Comparison of ENCODE assay signal across 17 mouse cellular contexts in genomic region chr9:107360989-107361388, GRCm38 (mm10). TPM values are rescaled to one million over a fixed set of nuclear protein-coding genes. Genes with fewer than 3 reads are reported as not detected.
A peak's percentile ranks its signal among the peaks of the same experiment; 100 is the strongest.
DNase-seq lines count a peak whose midpoint lies in the region; ATAC-seq and TF ChIP-seq lines count a peak whose summit lies in the region.
"Had no signal": no experiment of that assay in that cellular context is flagged by ENCODE, and none has a peak within 500 bp of the region (broad histone marks: within the 10 kb centered on the region; RNA-seq: fewer than 3 reads in every experiment).

No protein-coding gene starts in this region.

- no peak overlapping the region for H3K4me3 ChIP-seq in forebrain, embryonic 10.5 days
- H3K4me3 ChIP-seq in forebrain, embryonic 12.5 days (replicated peaks), result no peak overlapping the region
- no peak overlapping the region for H3K4me3 ChIP-seq in heart, postnatal 0 days (ENCODE audit: low read depth, low read length)
- H3K4me3 ChIP-seq in liver, embryonic 13.5 days (replicated peaks), result no peak overlapping the region
- H3K4me3 ChIP-seq in liver, postnatal 0 days (ENCODE audit: low read depth, low read length), result no peak overlapping the region
- H3K4me3 ChIP-seq in midbrain, embryonic 14.5 days (replicated peaks; ENCODE audit: low read depth, low read length), result no peak overlapping the region

- H3K4me2 ChIP-seq in forebrain, embryonic 12.5 days, result no peak overlapping the region
- H3K4me2 ChIP-seq in heart, postnatal 0 days (ENCODE audit: low read depth, low read length), result no peak overlapping the region
- no peak overlapping the region for H3K4me2 ChIP-seq in liver, embryonic 13.5 days
- H3K4me2 ChIP-seq in liver, postnatal 0 days (ENCODE audit: low read depth, low read length), result no peak overlapping the region
- H3K4me2 ChIP-seq in midbrain, embryonic 14.5 days (ENCODE audit: low read length), result no peak overlapping the region

- DNase-seq in forebrain, embryonic 10.5 days (ENCODE audit: extremely low spot score, low spot score), result no peak
- DNase-seq in heart, postnatal 0 days (ENCODE audit: low spot score), result peak; percentile 47
- no peak for DNase-seq in heart, postnatal 4 days
- DNase-seq in liver, embryonic 13.5 days, result no peak
- DNase-seq in liver, postnatal 0 days, result no peak
- peak; percentile 64 for DNase-seq in midbrain, embryonic 14.5 days
- DNase-seq: B cell, adult 2 months; cerebellum, adult 11 months; gastrocnemius, postnatal 14 days; left cerebral cortex, postnatal 4 days; lung, postnatal 10 days; right cerebral cortex, postnatal 4 days; thymus, postnatal 4 days had no signal

- WGBS in forebrain, embryonic 10.5 days, result 28% methylated on average over 3 of the region's 3 CpGs
- 25% methylated on average over 3 of the region's 3 CpGs for WGBS in forebrain, embryonic 12.5 days
- WGBS in heart, postnatal 0 days, result 3% methylated on average over 3 of the region's 3 CpGs
- 24% methylated on average over 3 of the region's 3 CpGs for WGBS in liver, embryonic 13.5 days (ENCODE audit: insufficient replicate concordance)
- WGBS in liver, postnatal 0 days (ENCODE audit: insufficient replicate concordance), result 14% methylated on average over 3 of the region's 3 CpGs
- WGBS in midbrain, embryonic 14.5 days, result 11% methylated on average over 3 of the region's 3 CpGs

- no peaks in the 10 kb centered on the region for H3K9me3 ChIP-seq in forebrain, embryonic 10.5 days
- no peaks in the 10 kb centered on the region for H3K9me3 ChIP-seq in forebrain, embryonic 12.5 days
- H3K9me3 ChIP-seq in heart, postnatal 0 days (replicated peaks; ENCODE audit: control insufficient read depth, low read length), result no peaks in the 10 kb centered on the region
- H3K9me3 ChIP-seq in liver, embryonic 13.5 days (replicated peaks), result no peaks in the 10 kb centered on the region
- H3K9me3 ChIP-seq in liver, postnatal 0 days (ENCODE audit: low read length), result no peaks in the 10 kb centered on the region
- H3K9me3 ChIP-seq in midbrain, embryonic 14.5 days (ENCODE audit: control insufficient read depth, low read length), result no peaks in the 10 kb centered on the region

- no peaks in the 10 kb centered on the region for H3K36me3 ChIP-seq in forebrain, embryonic 10.5 days (replicated peaks)
- H3K36me3 ChIP-seq in forebrain, embryonic 12.5 days (replicated peaks), result no peaks in the 10 kb centered on the region
- no peaks in the 10 kb centered on the region for H3K36me3 ChIP-seq in heart, postnatal 0 days (replicated peaks; ENCODE audit: control insufficient read depth, insufficient read depth, low read length)
- H3K36me3 ChIP-seq in liver, embryonic 13.5 days, result no peaks in the 10 kb centered on the region
- no peaks in the 10 kb centered on the region for H3K36me3 ChIP-seq in liver, postnatal 0 days (replicated peaks; ENCODE audit: insufficient read depth, low read length)
- H3K36me3 ChIP-seq in midbrain, embryonic 14.5 days (ENCODE audit: control insufficient read depth, insufficient read depth, low read length), result no peaks in the 10 kb centered on the region

- TF ChIP-seq EP300 in heart, postnatal 0 days (IDR thresholded peaks at IDR 0.05; ENCODE audit: low read depth), result no peak
- TF ChIP-seq EP300 in liver, postnatal 0 days (IDR thresholded peaks at IDR 0.05; ENCODE audit: low read depth), result no peak

- H3K4me1 ChIP-seq in forebrain, embryonic 10.5 days, result peaks cover 20% of the 10 kb centered on the region
- peaks cover 11% of the 10 kb centered on the region for H3K4me1 ChIP-seq in forebrain, embryonic 12.5 days
- H3K4me1 ChIP-seq in heart, postnatal 0 days (ENCODE audit: control insufficient read depth, insufficient read depth), result no peaks in the 10 kb centered on the region
- peaks cover 9% of the 10 kb centered on the region for H3K4me1 ChIP-seq in liver, embryonic 13.5 days (replicated peaks)
- peaks cover 2% of the 10 kb centered on the region; the same call in 1 of the 2 replicates for H3K4me1 ChIP-seq in liver, postnatal 0 days (ENCODE audit: insufficient read depth)
- H3K4me1 ChIP-seq in midbrain, embryonic 14.5 days (ENCODE audit: control insufficient read depth, insufficient read depth, low read length), result no peaks in the 10 kb centered on the region

- H3K9ac ChIP-seq in forebrain, embryonic 12.5 days, result no peak overlapping the region
- no peak overlapping the region for H3K9ac ChIP-seq in heart, postnatal 0 days (replicated peaks; ENCODE audit: low read depth, low read length)
- H3K9ac ChIP-seq in liver, embryonic 13.5 days, result peak overlapping the region; percentile 17; the same call in 1 of the 2 replicates
- no peak overlapping the region for H3K9ac ChIP-seq in liver, postnatal 0 days (replicated peaks)
- H3K9ac ChIP-seq in midbrain, embryonic 14.5 days (replicated peaks; ENCODE audit: low read length), result no peak overlapping the region
- H3K9ac ChIP-seq: liver, embryonic 14.5 days had no signal

- no peak for TF ChIP-seq CTCF in heart, postnatal 0 days (IDR thresholded peaks at IDR 0.05; ENCODE audit: low read depth)
- TF ChIP-seq CTCF in liver, postnatal 0 days (IDR thresholded peaks at IDR 0.05; ENCODE audit: low read depth), result no peak

- ATAC-seq in forebrain, embryonic 12.5 days (ENCODE audit: low FRiP score), result no peak
- peak; percentile 50; the same call in 1 of the 2 replicates for ATAC-seq in heart, postnatal 0 days (ENCODE audit: insufficient read depth, low read depth)
- ATAC-seq in liver, embryonic 13.5 days (ENCODE audit: low read depth), result no peak
- no peak for ATAC-seq in liver, postnatal 0 days
- ATAC-seq in midbrain, embryonic 14.5 days (ENCODE audit: low FRiP score, low TSS enrichment), result no peak
- ATAC-seq: intestine, postnatal 0 days had no signal

- peaks cover 15% of the 10 kb centered on the region for H3K27me3 ChIP-seq in forebrain, embryonic 10.5 days (ENCODE audit: poor library complexity, severe bottlenecking)
- peaks cover 23% of the 10 kb centered on the region for H3K27me3 ChIP-seq in forebrain, embryonic 12.5 days
- H3K27me3 ChIP-seq in heart, postnatal 0 days (ENCODE audit: control insufficient read depth, insufficient read depth, low read length), result no peaks in the 10 kb centered on the region
- peaks cover 33% of the 10 kb centered on the region for H3K27me3 ChIP-seq in liver, embryonic 13.5 days
- 0 out of 2 replicates have a peak, but pooled peaks cover 11% of the 10 kb centered on the region for H3K27me3 ChIP-seq in liver, postnatal 0 days (ENCODE audit: insufficient read depth, low read length)
- H3K27me3 ChIP-seq in midbrain, embryonic 14.5 days (ENCODE audit: control insufficient read depth, insufficient read depth, low read length), result no peaks in the 10 kb centered on the region

- peak overlapping the region; percentile 2; the same call in 1 of the 2 replicates for H3K27ac ChIP-seq in forebrain, embryonic 10.5 days
- no peak overlapping the region for H3K27ac ChIP-seq in forebrain, embryonic 12.5 days
- H3K27ac ChIP-seq in heart, postnatal 0 days (ENCODE audit: low read depth), result no peak overlapping the region
- H3K27ac ChIP-seq in liver, embryonic 13.5 days, result no peak overlapping the region
- no peak overlapping the region for H3K27ac ChIP-seq in liver, postnatal 0 days (ENCODE audit: low read depth)
- H3K27ac ChIP-seq in midbrain, embryonic 14.5 days (replicated peaks; ENCODE audit: low read depth, low read length), result no peak overlapping the region
- H3K27ac ChIP-seq: liver, embryonic 14.5 days had no signal

RNA-seq across cellular contexts. Expression of gene 6430571L13Rik, which starts 20.6 kb away (rescaled TPM):
- polyA plus RNA-seq in forebrain, embryonic 10.5 days (2016; fragmentation: Nextera tagmentation; extraction: Ambion mirVana), result 1.0 and 1.6 TPM in 2 replicates
- 2.2 and 2.9 TPM in 2 replicates for polyA plus RNA-seq in forebrain, embryonic 12.5 days (2016; fragmentation: Nextera tagmentation; extraction: Ambion mirVana)
- 1.1 and 11.0 TPM in 2 replicates for total RNA-seq in heart, postnatal 0 days (2014; rRNA removed; ENCODE audit: low replicate concordance)
- polyA plus RNA-seq in heart, postnatal 0 days (2015; fragmentation: Nextera tagmentation; extraction: Ambion mirVana), result 3.1 and 3.3 TPM in 2 replicates
- 1 to 10 TPM; 4.6 to 5.8 TPM for total RNA-seq in heart, postnatal 4 days (2021)
- polyA plus RNA-seq in liver, embryonic 13.5 days (2015; fragmentation: Nextera tagmentation; extraction: Ambion mirVana), result 0.03 and 0.09 TPM in 2 replicates
- polyA plus RNA-seq in liver, postnatal 0 days (2015; fragmentation: Nextera tagmentation; extraction: Ambion mirVana), result 0.14 and 0.22 TPM in 2 replicates
- polyA plus RNA-seq in midbrain, embryonic 14.5 days (2014; fragmentation: Nextera tagmentation; extraction: Ambion mirVana), result 4.1 and 6.3 TPM in 2 replicates

RNA-seq across cellular contexts. Expression of gene Hemk1, which starts 22.8 kb away (rescaled TPM):
- 13.5 and 13.7 TPM in 2 replicates for polyA plus RNA-seq in forebrain, embryonic 10.5 days (2016; fragmentation: Nextera tagmentation; extraction: Ambion mirVana)
- polyA plus RNA-seq in forebrain, embryonic 12.5 days (2016; fragmentation: Nextera tagmentation; extraction: Ambion mirVana), result 10.3 and 12.0 TPM in 2 replicates
- total RNA-seq in heart, postnatal 0 days (2014; rRNA removed; ENCODE audit: low replicate concordance), result 4.8 and 28.7 TPM in 2 replicates
- polyA plus RNA-seq in heart, postnatal 0 days (2015; fragmentation: Nextera tagmentation; extraction: Ambion mirVana), result 12.3 and 15.3 TPM in 2 replicates
- 10 to 100 TPM; 13.0 to 15.0 TPM for total RNA-seq in heart, postnatal 4 days (2021)
- polyA plus RNA-seq in liver, embryonic 13.5 days (2015; fragmentation: Nextera tagmentation; extraction: Ambion mirVana), result 3.6 and 3.8 TPM in 2 replicates
- polyA plus RNA-seq in liver, postnatal 0 days (2015; fragmentation: Nextera tagmentation; extraction: Ambion mirVana), result 2.5 and 3.2 TPM in 2 replicates
- polyA plus RNA-seq in midbrain, embryonic 14.5 days (2014; fragmentation: Nextera tagmentation; extraction: Ambion mirVana), result 20.9 and 21.7 TPM in 2 replicates

RNA-seq across cellular contexts. Expression of gene Cacna2d2, which starts 38.4 kb away (rescaled TPM):
- 1.0 and 1.2 TPM in 2 replicates for polyA plus RNA-seq in forebrain, embryonic 10.5 days (2016; fragmentation: Nextera tagmentation; extraction: Ambion mirVana)
- 3.3 and 3.4 TPM in 2 replicates for polyA plus RNA-seq in forebrain, embryonic 12.5 days (2016; fragmentation: Nextera tagmentation; extraction: Ambion mirVana)
- total RNA-seq in heart, postnatal 0 days (2014; rRNA removed; ENCODE audit: low replicate concordance), result 30.6 and 34.8 TPM in 2 replicates
- 1.1 and 1.3 TPM in 2 replicates for polyA plus RNA-seq in heart, postnatal 0 days (2015; fragmentation: Nextera tagmentation; extraction: Ambion mirVana)
- total RNA-seq in heart, postnatal 4 days (2021), result 10 to 100 TPM; 21.2 to 23.1 TPM
- polyA plus RNA-seq in liver, embryonic 13.5 days (2015; fragmentation: Nextera tagmentation; extraction: Ambion mirVana), result 0.05 TPM in 1 of 2 replicates, not detected in the other
- polyA plus RNA-seq in liver, postnatal 0 days (2015; fragmentation: Nextera tagmentation; extraction: Ambion mirVana), result not detected in 2 replicates
- 7.9 and 10.6 TPM in 2 replicates for polyA plus RNA-seq in midbrain, embryonic 14.5 days (2014; fragmentation: Nextera tagmentation; extraction: Ambion mirVana)
- total RNA-seq: megakaryocyte-erythroid progenitor cell, adult 5-6 weeks had no signal

Comparison
In these comparisons a context has a peak if more than half of its experiments do, and no peak if none do; other contexts are left out.
1. DNase-seq: peak in heart, postnatal 0 days (single experiment) and midbrain, embryonic 14.5 days (single experiment); none in forebrain, embryonic 10.5 days (single experiment), heart, postnatal 4 days (single experiment), liver, embryonic 13.5 days (single experiment) and liver, postnatal 0 days (single experiment).